Mouse (Mus musculus) CH12.LX (cell line): ENCODE results near the gene Srd5a1. TPM values are rescaled to one million over a fixed set of nuclear protein-coding genes. Genes with fewer than 3 reads are reported as not detected.

Experiments
- DNase-seq: peaks from one replicate; pipeline ENCODE4 v3.0.0-alpha.2; 2013; ENCODE audit errors: extremely low read depth
- H3K27ac ChIP-seq: 2 replicates; pipeline ENCODE4 v1.5.1; 2012; ENCODE audit warnings: low read depth, mild to moderate bottlenecking, control low read depth, moderate library complexity; ENCODE audit not compliant: insufficient read depth
- H3K27me3 ChIP-seq: replicated peaks from 2 replicates; pipeline ENCODE3; 2012; ENCODE audit warnings: inconsistent platforms
- H3K36me3 ChIP-seq, 2 experiments: replicated peaks in 1 of 2; 2 replicates each; pipeline versions ENCODE3 to v1.6.1; 2012; ENCODE audit warnings: inconsistent platforms in 1 of 2, low read length in 1 of 2, mild to moderate bottlenecking in 1 of 2, mixed read lengths in 1 of 2, moderate library complexity in 1 of 2; ENCODE audit not compliant: control insufficient read depth in 1 of 2, insufficient read depth in 1 of 2
- H3K4me1 ChIP-seq, 2 experiments: 2 replicates each; pipeline ENCODE4 v1.6.1; 2012; ENCODE audit warnings: inconsistent platforms in 1 of 2, moderate library complexity in 1 of 2; ENCODE audit not compliant: insufficient read depth in 2 of 2, control insufficient read depth in 1 of 2
- H3K4me2 ChIP-seq: 2 replicates; pipeline ENCODE4 v1.6.1; 2012; ENCODE audit warnings: low read depth, mild to moderate bottlenecking, control low read depth; ENCODE audit not compliant: poor library complexity, insufficient read depth, severe bottlenecking
- H3K4me3 ChIP-seq, 3 experiments: fragments of 150-350 bp in 1 of 3; sonication (generic) in 1 of 3; replicated peaks in 1 of 3; 2 replicates each; pipeline versions ENCODE3 to v1.5.1; 2011 to 2012; ENCODE audit warnings: low read depth in 2 of 3, low read length in 2 of 3, mild to moderate bottlenecking in 2 of 3, moderate library complexity in 2 of 3, control low read depth in 1 of 3, improper control_type of control experiment in 1 of 3, inconsistent platforms in 1 of 3, mixed read lengths in 1 of 3; ENCODE audit not compliant: poor library complexity in 1 of 3
- H3K79me2 ChIP-seq: replicated peaks from 2 replicates; pipeline ENCODE4 v1.6.1; 2012; ENCODE audit warnings: mild to moderate bottlenecking, moderate library complexity; ENCODE audit not compliant: control insufficient read depth, poor library complexity, insufficient read depth, severe bottlenecking; ENCODE audit errors: extremely low read depth
- H3K9ac ChIP-seq: 2 replicates; pipeline ENCODE4 v1.6.1; 2012; ENCODE audit warnings: low read depth, mild to moderate bottlenecking, control low read depth, moderate library complexity; ENCODE audit not compliant: insufficient read depth
- H3K9me3 ChIP-seq: replicated peaks from 2 replicates; pipeline ENCODE3; 2012; ENCODE audit warnings: low read length, inconsistent platforms, mixed read lengths
- CHD1 ChIP-seq: IDR thresholded peaks from 2 replicates; pipeline ENCODE4 v1.6.1; 2012; ENCODE audit warnings: low read depth, low read length, improper control_type of control experiment, inconsistent platforms
- CTCF ChIP-seq, 2 experiments: IDR thresholded peaks in 1 of 2; conservative IDR thresholded peaks in 1 of 2; 2 replicates each; pipeline ENCODE4 v1.5.1; 2011 to 2012; ENCODE audit warnings: low read depth in 2 of 2, low read length in 2 of 2, improper control_type of control experiment in 1 of 2, inconsistent platforms in 1 of 2, mild to moderate bottlenecking in 1 of 2, moderate library complexity in 1 of 2
- ELF1 ChIP-seq: IDR thresholded peaks from 2 replicates; pipeline ENCODE4 v1.6.1; 2014; ENCODE audit warnings: low read depth, mild to moderate bottlenecking, inconsistent platforms, low read length, improper control_type of control experiment
- ETS1 ChIP-seq: conservative IDR thresholded peaks from 2 replicates; pipeline ENCODE4 v1.6.1; 2012; ENCODE audit warnings: low read depth, mild to moderate bottlenecking, inconsistent platforms, low read length, improper control_type of control experiment, moderate library complexity
- HCFC1 ChIP-seq: IDR thresholded peaks from 2 replicates; pipeline ENCODE4 v1.6.1; 2012; ENCODE audit warnings: low read depth, mild to moderate bottlenecking, inconsistent platforms, low read length, improper control_type of control experiment
- IRF4 ChIP-seq: IDR thresholded peaks from 2 replicates; pipeline ENCODE4 v1.6.1; 2014; ENCODE audit warnings: low read depth, mild to moderate bottlenecking, inconsistent platforms, low read length, improper control_type of control experiment
- MAFK ChIP-seq: IDR thresholded peaks from 2 replicates; pipeline ENCODE4 v1.6.1; 2011; ENCODE audit warnings: low read length, improper control_type of control experiment; ENCODE audit not compliant: insufficient replicate concordance
- MAX ChIP-seq: IDR thresholded peaks from 2 replicates; pipeline ENCODE4 v1.6.1; 2011; ENCODE audit warnings: low read length, improper control_type of control experiment
- MAZ ChIP-seq: IDR thresholded peaks from 2 replicates; pipeline ENCODE4 v1.6.1; 2012; ENCODE audit warnings: low read depth, mild to moderate bottlenecking, inconsistent platforms, low read length, improper control_type of control experiment, moderate library complexity
- MXI1 ChIP-seq: IDR thresholded peaks from 2 replicates; pipeline ENCODE4 v1.6.1; 2011; ENCODE audit warnings: mild to moderate bottlenecking, low read depth, low read length, improper control_type of control experiment
- NELFE ChIP-seq: IDR thresholded peaks from 2 replicates; pipeline ENCODE4 v1.6.1; 2011; ENCODE audit warnings: low read depth, low read length, improper control_type of control experiment
- POLR2A ChIP-seq: IDR thresholded peaks from 2 replicates; pipeline ENCODE4 v1.6.1; 2011; ENCODE audit warnings: low read depth, mild to moderate bottlenecking, improper control_type of control experiment, low read length
- RAD21 ChIP-seq: IDR thresholded peaks from 2 replicates; pipeline ENCODE4 v1.6.1; 2011; ENCODE audit warnings: low read depth, mild to moderate bottlenecking, low read length, improper control_type of control experiment, moderate library complexity
- SIN3A ChIP-seq: IDR thresholded peaks from 2 replicates; pipeline ENCODE4 v1.6.1; 2012; ENCODE audit warnings: low read length, improper control_type of control experiment, inconsistent platforms
- TBP ChIP-seq: conservative IDR thresholded peaks from 2 replicates; pipeline ENCODE4 v1.6.1; 2011; ENCODE audit warnings: low read depth, low read length, improper control_type of control experiment
- ZKSCAN1 ChIP-seq: IDR thresholded peaks from 2 replicates; pipeline ENCODE4 v1.6.1; 2012; ENCODE audit warnings: low read depth, inconsistent platforms, low read length, improper control_type of control experiment, borderline replicate concordance
- ZNF384 ChIP-seq: IDR thresholded peaks from 2 replicates; pipeline ENCODE4 v1.6.1; 2012; ENCODE audit warnings: low read depth, low read length, improper control_type of control experiment, inconsistent platforms
- dilution Hi-C: fragments of 300-500 bp; cut with MboI; formaldehyde crosslinking; loops from 2 replicates; pipeline ENCODE4 v1.14.3; 2020; ENCODE audit warnings: low sequenced_read_pairs; ENCODE audit not compliant: extremely low pct_unique_long_range_greater_than_20kb, extremely low pct_ligation_motif_present
- in situ Hi-C: fragments of 300-500 bp; cut with MboI; formaldehyde crosslinking; loops from 3 replicates; pipeline ENCODE4 v1.14.3; 2019; ENCODE audit warnings: low sequenced_read_pairs, low pct_ligation_motif_present, low pct_unique_long_range_greater_than_20kb, mixed read lengths
- polyA plus RNA-seq: library from polyadenylated mRNA; unstranded; fragments of >175 nt; gene quantifications from 2 replicates; pipeline ENCODE4 v1.2.1, GENCODE M21; 2012; ENCODE audit warnings: low read depth; ENCODE audit not compliant: insufficient read length
- total RNA-seq, 2 experiments: library from RNA; depleted of rRNA; stranded (reverse); fragments of 300-350 nt in 1 of 2; fragments of >200 nt in 1 of 2; gene quantifications; 2 replicates each; pipeline ENCODE4 v1.2.3; 2012 to 2014

Gene Srd5a1
- total and polyA plus RNA-seq, 3 experiments, result 1.2 to 2.4 (median 2.3) TPM

DNA sequence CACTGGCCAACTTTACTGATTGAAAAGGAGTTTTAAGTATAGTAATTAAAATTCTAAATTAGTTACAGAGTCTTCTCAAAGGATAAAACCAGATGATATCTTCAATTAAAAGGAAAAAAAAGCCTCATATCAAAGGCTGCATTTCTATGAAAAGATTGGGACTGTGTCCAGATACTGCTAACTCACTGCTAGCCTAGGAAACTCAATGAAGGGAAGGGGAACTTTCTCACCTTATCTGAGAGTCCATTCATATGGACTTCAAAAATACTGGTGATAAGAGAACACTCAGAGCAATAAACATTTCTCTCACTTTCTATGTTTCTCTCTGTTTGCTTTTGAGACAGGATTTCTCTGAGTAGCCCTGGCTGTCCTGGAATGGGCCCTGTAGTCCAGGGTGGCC, 46.7 kb downstream of the Srd5a1 start:
- no peak overlapping the region for H3K4me3 ChIP-seq
- no peaks in the 10 kb centered on the region for H3K9me3 ChIP-seq
- no peaks in the 10 kb centered on the region for H3K36me3 ChIP-seq
- H3K27ac ChIP-seq, result no peak overlapping the region
- H3K4me1 ChIP-seq, result peaks cover 0 to 2% of the 10 kb centered on the region in 2 experiments; a peak in 1 of 4 replicates
- H3K27me3 ChIP-seq, result no peaks in the 10 kb centered on the region
- H3K9ac ChIP-seq, result no peak overlapping the region
- no peaks in the 10 kb centered on the region for H3K79me2 ChIP-seq
- no peak for TF ChIP-seq POLR2A
- dilution Hi-C loops, result no loop called here
- in situ Hi-C loops, result no loop called here
- DNase-seq, result no peak
- H3K4me2 ChIP-seq, result no peak overlapping the region

DNA sequence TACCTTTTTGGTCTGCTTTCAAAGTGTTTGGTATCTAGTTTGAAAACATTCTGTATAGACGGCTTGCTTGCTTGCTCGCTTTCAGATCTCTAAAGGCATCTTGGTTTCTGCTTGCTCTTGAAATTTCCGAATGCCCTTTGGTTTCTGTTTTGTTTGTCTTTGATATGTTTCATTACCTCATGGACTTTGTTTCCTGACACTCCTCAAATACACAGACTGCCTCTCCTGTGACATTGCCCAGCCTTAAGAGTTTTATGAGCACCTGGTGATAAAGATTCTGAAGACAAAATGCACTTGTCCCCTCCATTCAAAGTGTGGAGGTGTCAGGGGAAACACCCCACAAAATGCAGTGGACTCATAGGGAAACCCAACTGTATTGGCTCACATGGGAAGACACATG, 47.3 kb downstream of the Srd5a1 start:
- H3K4me3 ChIP-seq, result no peak overlapping the region
- TF ChIP-seq TBP (no peak), MXI1 (no peak)
- TF ChIP-seq, all 38 proteins: peak for 0
- Histone ChIP-seq H3K4me1 (no peaks in the 10 kb centered on the region), H3K79me2 (no peaks in the 10 kb centered on the region), H3K4me2 (no peak overlapping the region), H3K27me3 (no peaks in the 10 kb centered on the region), H3K9me3 (no peaks in the 10 kb centered on the region), H3K9ac (no peak overlapping the region), H3K36me3 (no peaks in the 10 kb centered on the region), H3K27ac (no peak overlapping the region)
- in situ Hi-C loops (no loop called here), dilution Hi-C loops (no loop called here)
- no peak for DNase-seq

DNA sequence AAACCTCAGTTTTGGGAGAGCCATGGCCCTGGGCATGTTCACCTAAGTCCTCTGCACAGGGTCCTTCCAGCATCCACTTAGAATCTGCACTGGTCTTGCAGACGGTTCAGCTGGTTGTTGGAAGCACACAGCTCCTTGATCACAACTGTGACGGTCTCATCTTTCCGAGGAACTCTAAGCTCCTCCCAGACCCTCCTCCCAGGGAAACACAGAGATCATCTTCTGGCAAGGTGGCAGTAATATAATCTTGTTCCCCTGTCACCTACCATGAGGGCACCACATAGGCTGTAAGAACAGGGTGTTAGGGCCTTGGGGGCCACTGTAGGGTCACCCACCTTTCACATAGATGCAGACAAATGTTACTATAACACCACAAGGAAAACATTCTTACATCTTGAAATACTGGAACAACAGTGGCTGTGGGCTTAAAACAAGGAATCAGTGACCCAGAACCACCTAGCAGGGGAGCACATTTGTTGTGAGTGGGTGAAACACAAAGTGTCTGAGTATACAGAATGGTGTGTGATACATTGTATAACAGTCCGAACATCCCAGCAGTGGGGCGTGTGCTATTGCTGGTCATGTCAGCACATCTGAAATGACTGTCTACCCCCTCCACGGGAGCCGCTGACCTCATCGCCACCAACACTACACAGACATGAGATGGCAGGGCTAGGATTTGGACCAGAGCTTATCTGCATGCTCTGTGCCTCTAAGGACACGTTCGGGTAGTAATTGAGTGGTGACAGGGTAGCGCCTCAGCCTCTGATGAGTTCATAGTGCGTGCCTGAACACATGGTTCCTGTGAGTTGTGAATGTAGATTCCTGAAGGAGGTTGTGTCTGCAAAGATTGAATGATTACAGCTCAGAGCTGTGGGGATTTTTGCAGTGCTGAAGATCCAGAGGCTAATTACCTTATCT, 48.3 kb downstream of the Srd5a1 start:
- Histone ChIP-seq H3K79me2 (no peaks in the 10 kb centered on the region), H3K4me3 (no peak overlapping the region), H3K27me3 (peaks cover 1% of the 10 kb centered on the region), H3K9ac (no peak overlapping the region), H3K4me2 (no peak overlapping the region), H3K4me1 (no peaks in the 10 kb centered on the region), H3K27ac (no peak overlapping the region), H3K9me3 (no peaks in the 10 kb centered on the region), H3K36me3 (no peaks in the 10 kb centered on the region)
- TF ChIP-seq POLR2A (no peak), IRF4 (no peak)
- in situ Hi-C loops, result no loop called here
- no peak for DNase-seq
- dilution Hi-C loops, result no loop called here

DNA sequence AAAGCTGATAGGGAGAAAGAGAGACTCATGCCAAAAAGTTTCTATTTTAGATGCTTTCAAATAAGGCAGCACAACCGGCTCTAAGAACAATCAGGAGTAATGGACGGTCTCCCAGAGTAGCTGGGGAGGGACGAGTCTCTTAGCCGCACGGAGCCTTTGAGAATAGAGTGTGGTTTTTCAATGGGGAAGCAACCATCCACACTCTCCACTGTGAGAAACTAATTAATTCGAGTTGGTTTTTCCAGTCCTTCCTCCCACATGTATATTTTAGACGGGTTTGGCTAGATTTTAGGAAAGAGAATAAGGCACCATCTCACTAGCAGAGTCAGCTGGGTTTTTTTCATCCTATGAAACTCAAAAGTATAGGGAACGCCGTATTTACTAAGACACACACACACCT, 49.2 kb downstream of the Srd5a1 start:
- in situ Hi-C loops (no loop called here), dilution Hi-C loops (no loop called here)
- Histone ChIP-seq H3K4me1 (no peaks in the 10 kb centered on the region), H3K9me3 (no peaks in the 10 kb centered on the region), H3K27ac (no peak overlapping the region), H3K79me2 (no peaks in the 10 kb centered on the region), H3K36me3 (no peaks in the 10 kb centered on the region), H3K4me2 (no peak overlapping the region), H3K27me3 (peaks cover 3% of the 10 kb centered on the region), H3K9ac (no peak overlapping the region), H3K4me3 (no peak overlapping the region)
- TF ChIP-seq RAD21 (no peak), MAFK (no peak), MAZ (no peak), IRF4 (no peak), HCFC1 (no peak), ELF1 (no peak), MAX (no peak), SIN3A (no peak), NELFE (no peak), ETS1 (no peak), ZNF384 (no peak), CTCF (conservative IDR thresholded peaks at IDR 0.05 in 1 of 2, IDR thresholded peaks at IDR 0.05 in 1 of 2; ENCODE audit: low read depth in 2 of 2, low read length in 2 of 2) (no peak), CHD1 (no peak), ZKSCAN1 (no peak)
- no peak for DNase-seq
